Comparison of ENCODE assay signal across 9 mouse cellular contexts in the genomic region with DNA sequence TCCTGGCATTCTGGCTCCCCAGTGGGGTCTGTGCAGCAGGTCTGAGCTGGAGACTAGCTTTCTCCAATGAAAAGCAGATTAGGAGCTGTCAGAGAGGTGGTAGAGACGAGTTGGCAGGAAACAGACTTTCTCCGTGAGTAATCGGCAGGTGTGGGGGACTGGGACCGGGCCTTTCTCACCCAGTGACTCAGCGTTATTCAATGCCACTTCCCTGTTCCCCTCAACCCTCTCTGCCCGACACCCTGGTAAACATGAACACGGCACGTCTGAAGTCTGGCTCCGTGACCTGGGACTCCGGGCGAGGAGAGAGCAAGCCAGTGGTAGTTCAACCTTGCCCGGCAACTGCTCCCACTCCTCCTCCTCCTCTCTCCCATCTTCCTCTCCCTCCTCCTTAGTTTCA. TPM values are rescaled to one million over a fixed set of nuclear protein-coding genes. Genes with fewer than 3 reads are reported as not detected.
DNase-seq lines count a peak whose midpoint lies in the region; ATAC-seq and TF ChIP-seq lines count a peak whose summit lies in the region.
"Had no signal": no experiment of that assay in that cellular context is flagged by ENCODE, and none has a peak within 500 bp of the region (broad histone marks: within the 10 kb centered on the region; RNA-seq: fewer than 3 reads in every experiment).

No protein-coding gene starts in this region.

- H3K36me3 ChIP-seq in kidney, adult 2 months (ENCODE audit: control insufficient read depth, insufficient read depth, low read length), result no peaks in the 10 kb centered on the region
- no peaks in the 10 kb centered on the region for H3K36me3 ChIP-seq in kidney, embryonic 15.5 days
- no peaks in the 10 kb centered on the region for H3K36me3 ChIP-seq in embryonic facial prominence, embryonic 14.5 days (ENCODE audit: control insufficient read depth, insufficient read depth, low read length)

- peak overlapping the region; percentile 61 for H3K27ac ChIP-seq in kidney, adult 2 months (ENCODE audit: insufficient read depth, low read depth, low read length)
- no peak overlapping the region for H3K27ac ChIP-seq in kidney, embryonic 15.5 days
- no peak overlapping the region for H3K27ac ChIP-seq in embryonic facial prominence, embryonic 14.5 days (replicated peaks; ENCODE audit: low read depth, low read length)
- H3K27ac ChIP-seq: left cerebral cortex, adult 2 months had no signal

- H3K4me2 ChIP-seq in kidney, embryonic 15.5 days, result no peak overlapping the region
- no peak overlapping the region for H3K4me2 ChIP-seq in embryonic facial prominence, embryonic 14.5 days (ENCODE audit: low read depth, low read length)

- no peak for TF ChIP-seq CTCF in kidney, adult 2 months (conservative IDR thresholded peaks at IDR 0.05; ENCODE audit: insufficient read depth, insufficient read length, low read depth, low read length)

- no peaks in the 10 kb centered on the region for H3K9me3 ChIP-seq in kidney, embryonic 15.5 days (replicated peaks)
- no peaks in the 10 kb centered on the region for H3K9me3 ChIP-seq in embryonic facial prominence, embryonic 14.5 days (ENCODE audit: control insufficient read depth, low read length)

- no peak for ATAC-seq in kidney, embryonic 15.5 days (replicated peaks; ENCODE audit: low FRiP score)
- peak; percentile 31; the same call in 1 of the 2 replicates for ATAC-seq in embryonic facial prominence, embryonic 14.5 days (ENCODE audit: low read depth)
- no peak for ATAC-seq in inflammation-experienced regulatory T-cells, adult 6 months

- no peaks in the 10 kb centered on the region; the same call in 1 of the 2 replicates for H3K4me1 ChIP-seq in kidney, adult 2 months (ENCODE audit: control insufficient read depth, insufficient read depth, low read length)
- peaks cover 93% of the 10 kb centered on the region for H3K4me1 ChIP-seq in kidney, embryonic 15.5 days
- H3K4me1 ChIP-seq in embryonic facial prominence, embryonic 14.5 days (ENCODE audit: control insufficient read depth, insufficient read depth, low read length), result peaks cover 50% of the 10 kb centered on the region

- TF ChIP-seq POLR2A in kidney, adult 2 months (IDR thresholded peaks at IDR 0.05; ENCODE audit: low read depth, low read length), result no peak

- 33% methylated on average over 12 of the region's 12 CpGs for WGBS in kidney, adult 2 months
- WGBS in kidney, embryonic 15.5 days, result 33% methylated on average over 12 of the region's 12 CpGs
- WGBS in embryonic facial prominence, embryonic 14.5 days, result 37% methylated on average over 12 of the region's 12 CpGs

- DNase-seq in kidney, adult 2 months, result peak; percentile 62
- DNase-seq in embryonic facial prominence, embryonic 14.5 days (ENCODE audit: low spot score), result peak; percentile 70
- peak; percentile 47 to 49 for DNase-seq in kidney, postnatal 36 days
- DNase-seq in thymus, adult 18-20 months, result peak; percentile 39 to 52
- no peak for DNase-seq in ovary, postnatal 36 days (ENCODE audit: low spot score)
- no peak for DNase-seq in neural tube, embryonic 10.5 days (ENCODE audit: extremely low spot score, low spot score)

- H3K4me3 ChIP-seq in kidney, adult 2 months (ENCODE audit: insufficient read depth, low read depth, low read length), result no peak overlapping the region
- no peak overlapping the region for H3K4me3 ChIP-seq in kidney, embryonic 15.5 days (replicated peaks)
- H3K4me3 ChIP-seq in embryonic facial prominence, embryonic 14.5 days (ENCODE audit: low read depth, low read length), result no peak overlapping the region
- H3K4me3 ChIP-seq: left cerebral cortex, adult 2 months had no signal

- no peaks in the 10 kb centered on the region for H3K27me3 ChIP-seq in kidney, adult 2 months (replicated peaks; ENCODE audit: control insufficient read depth, insufficient read depth, low read length)
- H3K27me3 ChIP-seq in kidney, embryonic 15.5 days, result no peaks in the 10 kb centered on the region
- no peaks in the 10 kb centered on the region for H3K27me3 ChIP-seq in embryonic facial prominence, embryonic 14.5 days (replicated peaks; ENCODE audit: control insufficient read depth, insufficient read depth, low read length)

- H3K9ac ChIP-seq in kidney, embryonic 15.5 days, result no peak overlapping the region
- H3K9ac ChIP-seq in embryonic facial prominence, embryonic 14.5 days (ENCODE audit: low read depth, low read length), result no peak overlapping the region

RNA-seq across cellular contexts. Expression of a gene that starts 33.3 kb away (rescaled TPM):
- polyA plus RNA-seq in kidney, adult 2 months (2012; rRNA removed), result 10.4 and 19.3 TPM in 2 replicates
- polyA plus RNA-seq in kidney, embryonic 15.5 days (2015; fragmentation: Nextera tagmentation; extraction: Ambion mirVana), result 7.1 and 8.7 TPM in 2 replicates
- 14.8 and 14.9 TPM in 2 replicates for polyA plus RNA-seq in embryonic facial prominence, embryonic 14.5 days (2014; fragmentation: Nextera tagmentation; extraction: Ambion mirVana)
- under 1 TPM in 1 of 3 experiments, not detected in 2; 0.05 TPM for polyA plus RNA-seq in inflammation-experienced regulatory T-cells, adult 6 months (2017; shearing (Covaris generic))

Comparison
In these comparisons a context has a peak if more than half of its experiments do, and no peak if none do; other contexts are left out.
1. DNase-seq: peak in kidney, adult 2 months (single experiment), embryonic facial prominence, embryonic 14.5 days (single experiment), kidney, postnatal 36 days (2 of 2) and thymus, adult 18-20 months (2 of 2); none in ovary, postnatal 36 days (single experiment) and neural tube, embryonic 10.5 days (single experiment).